Mouse (Mus musculus) midbrain, embryonic 15.5 days (tissue): ENCODE data around the gene Ncf2. TPM values are rescaled to one million over a fixed set of nuclear protein-coding genes. Genes with fewer than 3 reads are reported as not detected.
"Not testable (repeated sequence)": the region's sequence is repeated elsewhere in the genome, so short reads cannot be mapped to it uniquely, and the experiment has no call there.

ENCODE experiments used
- ATAC-seq: fragments of 200-750 bp; cut with Nextera tagmentation; replicated peaks from 2 replicates; pipeline ENCODE4 v1.8.0; 2017; ENCODE audit warnings: moderate TSS enrichment
- H3K27ac ChIP-seq: fragments of 300-500 bp; sonication (generic); 2 replicates; pipeline ENCODE4 v1.5.1; 2015; ENCODE audit warnings: mild to moderate bottlenecking, inconsistent platforms
- H3K27me3 ChIP-seq: fragments of 300-500 bp; sonication (generic); replicated peaks from 2 replicates; pipeline ENCODE4 v1.6.1; 2015; ENCODE audit warnings: inconsistent platforms
- H3K36me3 ChIP-seq: fragments of 300-500 bp; sonication (generic); replicated peaks from 2 replicates; pipeline ENCODE4 v1.6.1; 2015; ENCODE audit warnings: inconsistent platforms
- H3K4me1 ChIP-seq: fragments of 300-500 bp; sonication (generic); 2 replicates; pipeline ENCODE4 v1.6.1; 2015; ENCODE audit warnings: inconsistent platforms
- H3K4me2 ChIP-seq: fragments of 300-500 bp; sonication (generic); 2 replicates; pipeline ENCODE4 v1.6.1; 2015; ENCODE audit warnings: inconsistent platforms, mild to moderate bottlenecking, moderate library complexity
- H3K4me3 ChIP-seq: fragments of 300-500 bp; sonication (generic); 2 replicates; pipeline ENCODE4 v1.5.1; 2015; ENCODE audit warnings: mild to moderate bottlenecking, inconsistent platforms
- H3K9ac ChIP-seq: fragments of 300-500 bp; sonication (generic); 2 replicates; pipeline ENCODE4 v1.6.1; 2015; ENCODE audit warnings: mild to moderate bottlenecking, inconsistent platforms
- H3K9me3 ChIP-seq: fragments of 300-500 bp; sonication (generic); 2 replicates; pipeline ENCODE4 v1.6.1; 2016; ENCODE audit warnings: inconsistent platforms
- WGBS: fragments of 180-500 bp; shearing (Covaris S2); methylation state at CpG from one replicate; pipeline ENCODE4 v1.1.7; 2015; ENCODE audit warnings: mixed read lengths; 5-methylcytosine and 5-hydroxymethylcytosine counted together
- polyA plus RNA-seq: library from polyadenylated mRNA; unstranded; fragments of >200 nt; fragmentation: Nextera tagmentation; extraction: Ambion mirVana; gene quantifications from 2 replicates; pipeline ENCODE4 v1.2.1, GENCODE M21; 2015

The Ncf2 gene
- 2.2 and 2.6 TPM in 2 replicates for polyA plus RNA-seq

GRCm38 (mm10) chr1:152799897-152800296 is at the start of gene Ncf2:
TSS of gene Ncf2 (plus strand) at chr1:152800194.
- 8% methylated on average over 2 of the region's 2 CpGs for WGBS
- peak; percentile 78 for ATAC-seq

GRCm38 (mm10) chr1:152750312-152750965 is 49.6 kb upstream of the Ncf2 start, which contains the start of gene Apobec4:
TSS of gene Apobec4 (plus strand) at chr1:152750551.
- Histone ChIP-seq H3K9me3 (no peaks in the 10 kb centered on the region), H3K27me3 (no peaks in the 10 kb centered on the region), H3K4me2 (no peak within 1 kb of the TSS), H3K9ac (no peak within 1 kb of the TSS), H3K4me1 (peaks cover 6% of the 10 kb centered on the region), H3K27ac (0 out of 2 replicates have a peak within 1 kb of the TSS, but pooled peaks have one; percentile 25), H3K4me3 (no peak within 1 kb of the TSS), H3K36me3 (no peaks in the 10 kb centered on the region)
- peak; percentile 40; the same call in 1 of the 2 replicates for ATAC-seq
- WGBS: 52% methylated on average over 13 of the region's 13 CpGs

More at GRCm38 (mm10) chr1:152799897-152800296, at the start of gene Ncf2:
- Histone ChIP-seq H3K9ac (no peak within 1 kb of the TSS), H3K9me3 (no peaks in the 10 kb centered on the region), H3K27me3 (no peaks in the 10 kb centered on the region), H3K27ac (no peak within 1 kb of the TSS), H3K4me1 (peaks cover 5% of the 10 kb centered on the region), H3K4me3 (no peak within 1 kb of the TSS), H3K36me3 (no peaks in the 10 kb centered on the region), H3K4me2 (no peak within 1 kb of the TSS)

GRCm38 (mm10) chr1:152761791-152762190 is 38.2 kb upstream of the Ncf2 start:
- no peak overlapping the region for H3K9ac ChIP-seq
- H3K4me3 ChIP-seq: no peak overlapping the region
- 86% methylated on average over 2 of the region's 2 CpGs for WGBS
- H3K27ac ChIP-seq: no peak overlapping the region
- no peaks in the 10 kb centered on the region for H3K9me3 ChIP-seq
- H3K36me3 ChIP-seq: no peaks in the 10 kb centered on the region
- ATAC-seq: no peak
- no peaks in the 10 kb centered on the region for H3K27me3 ChIP-seq
- no peak overlapping the region for H3K4me2 ChIP-seq
- H3K4me1 ChIP-seq: peaks cover 8% of the 10 kb centered on the region

- WGBS: under 1% methylated on average over 86 of the region's 86 CpGs
- H3K36me3 ChIP-seq: peaks cover 11% of the 10 kb centered on the region
- no peaks in the 10 kb centered on the region for H3K27me3 ChIP-seq
- peak within 1 kb of the TSS; percentile 80 for H3K4me3 ChIP-seq
- no peaks in the 10 kb centered on the region for H3K9me3 ChIP-seq
- peak; percentile 97 for ATAC-seq
- H3K9ac ChIP-seq: peak within 1 kb of the TSS; percentile 85
- peak within 1 kb of the TSS; percentile 85 for H3K27ac ChIP-seq
- H3K4me1 ChIP-seq: peaks cover 17% of the 10 kb centered on the region
- H3K4me2 ChIP-seq: peak within 1 kb of the TSS; percentile 90
Measured at GRCm38 (mm10) chr1:152766032-152766772, 33.8 kb upstream of the Ncf2 start, which contains the start of the genes Rgl1 and Arpc5. TSS of gene Rgl1 (minus strand) at chr1:152766351. TSS of gene Arpc5 (plus strand) at chr1:152766542.

- WGBS: under 1% methylated on average over 60 of the region's 60 CpGs
- peaks cover 14% of the 10 kb centered on the region for H3K36me3 ChIP-seq
Measured at GRCm38 (mm10) chr1:152766804-152767748, 32.9 kb upstream of the Ncf2 start.

GRCm38 (mm10) chr1:152767749-152768488 is 32.1 kb upstream of the Ncf2 start:
- H3K4me2 ChIP-seq: peak overlapping the region; percentile 90
- ATAC-seq: peak; percentile 15; the same call in 1 of the 2 replicates
- 0 out of 2 replicates have a peak overlapping the region, but pooled peaks have one; percentile 85 for H3K9ac ChIP-seq
- peaks cover 17% of the 10 kb centered on the region for H3K4me1 ChIP-seq
- peaks cover 19% of the 10 kb centered on the region for H3K36me3 ChIP-seq
- WGBS: 5% methylated on average over 5 of the region's 5 CpGs
- no peak overlapping the region for H3K27ac ChIP-seq
- no peaks in the 10 kb centered on the region for H3K9me3 ChIP-seq
- no peaks in the 10 kb centered on the region for H3K27me3 ChIP-seq
- H3K4me3 ChIP-seq: peak overlapping the region; percentile 80

More at GRCm38 (mm10) chr1:152766804-152767748, 32.9 kb upstream of the Ncf2 start:
- peak overlapping the region; percentile 85 for H3K27ac ChIP-seq
- peak overlapping the region; percentile 90 for H3K4me2 ChIP-seq
- H3K4me1 ChIP-seq: peaks cover 17% of the 10 kb centered on the region
- ATAC-seq: peak; percentile 76
- peak overlapping the region; percentile 80 for H3K4me3 ChIP-seq
- no peaks in the 10 kb centered on the region for H3K27me3 ChIP-seq
- H3K9me3 ChIP-seq: no peaks in the 10 kb centered on the region
- peak overlapping the region; percentile 85 for H3K9ac ChIP-seq

GRCm38 (mm10) chr1:152771016-152771415 is 29.0 kb upstream of the Ncf2 start:
- peaks cover 32% of the 10 kb centered on the region for H3K36me3 ChIP-seq
- no peaks in the 10 kb centered on the region for H3K27me3 ChIP-seq
- H3K9ac ChIP-seq: no peak overlapping the region; the same call in 1 of the 2 replicates
- H3K9me3 ChIP-seq: no peaks in the 10 kb centered on the region
- no peak for ATAC-seq
- H3K4me3 ChIP-seq: no peak overlapping the region
- H3K27ac ChIP-seq: no peak overlapping the region
- WGBS: 93% methylated on average over 9 of the region's 9 CpGs
- H3K4me1 ChIP-seq: peaks cover 9% of the 10 kb centered on the region
- H3K4me2 ChIP-seq: no peak overlapping the region

- peaks cover 34% of the 10 kb centered on the region for H3K36me3 ChIP-seq
- not testable (repeated sequence) for H3K4me2 ChIP-seq, H3K9me3 ChIP-seq, H3K4me1 ChIP-seq, H3K4me3 ChIP-seq, H3K27me3 ChIP-seq, ATAC-seq, H3K27ac ChIP-seq, H3K9ac ChIP-seq
- 93% methylated on average over 3 of the region's 3 CpGs for WGBS
Measured at GRCm38 (mm10) chr1:152774601-152775000, 25.4 kb upstream of the Ncf2 start.

- 35% methylated on average over 10 of the region's 10 CpGs for WGBS
- Histone ChIP-seq H3K4me1 (no peaks in the 10 kb centered on the region), H3K4me2 (no peak overlapping the region)
Measured at GRCm38 (mm10) chr1:152779071-152779737, 20.8 kb upstream of the Ncf2 start.

GRCm38 (mm10) chr1:152784620-152785019 is 15.4 kb upstream of the Ncf2 start:
- H3K9ac ChIP-seq: no peak overlapping the region
- H3K4me2 ChIP-seq: no peak overlapping the region
- ATAC-seq: no peak
- H3K4me1 ChIP-seq: no peaks in the 10 kb centered on the region
- no peak overlapping the region for H3K4me3 ChIP-seq
- H3K36me3 ChIP-seq: no peaks in the 10 kb centered on the region
- no peaks in the 10 kb centered on the region for H3K9me3 ChIP-seq
- no peak overlapping the region for H3K27ac ChIP-seq
- no peaks in the 10 kb centered on the region for H3K27me3 ChIP-seq
- 98% methylated on average over 8 of the region's 8 CpGs for WGBS

More at GRCm38 (mm10) chr1:152779071-152779737, 20.8 kb upstream of the Ncf2 start:
- H3K27ac ChIP-seq: no peak overlapping the region
- 0 out of 2 replicates have a peak, but pooled peaks have one; percentile 42 for ATAC-seq
- H3K9ac ChIP-seq: no peak overlapping the region
- H3K36me3 ChIP-seq: peaks cover 12% of the 10 kb centered on the region; the same call in 1 of the 2 replicates
- no peaks in the 10 kb centered on the region for H3K27me3 ChIP-seq
- no peak overlapping the region for H3K4me3 ChIP-seq
- H3K9me3 ChIP-seq: no peaks in the 10 kb centered on the region
